Mouse (Mus musculus): ENCODE results near the gene Acp6. TPM values are rescaled to one million over a fixed set of nuclear protein-coding genes. Genes with fewer than 3 reads are reported as not detected.

Acp6 gene
- total and polyA plus RNA-seq, 3 experiments, result 34.4 to 66.9 TPM; not detected in 1

DNA sequence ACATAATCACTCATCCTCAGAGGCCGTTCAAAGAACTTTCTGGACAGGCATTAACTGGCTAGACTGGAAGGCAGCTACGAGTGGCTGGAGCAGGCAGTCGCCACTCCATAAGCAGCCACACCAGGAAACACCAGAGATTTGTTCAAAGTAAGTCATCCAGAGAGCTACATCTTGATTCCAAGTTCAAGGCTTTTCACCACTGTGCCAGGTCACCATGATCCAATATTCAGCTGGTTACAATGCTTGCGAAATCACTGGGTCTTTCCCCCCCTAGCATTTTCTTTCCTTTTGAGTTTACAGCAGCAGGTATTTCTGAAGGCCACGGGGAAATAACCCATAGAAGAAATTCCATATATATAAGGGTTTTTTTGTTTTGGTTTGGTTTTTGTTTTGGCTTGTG, 66.7 kb downstream of the Acp6 start:
- no peak overlapping the region for H3K4me3 ChIP-seq (ENCODE audit: control insufficient read depth in 1 of 2, insufficient read depth in 1 of 2, low read depth in 2 of 2, low read length in 2 of 2)
- H3K36me3 ChIP-seq (ENCODE audit: control insufficient read depth in 1 of 2, insufficient read depth in 2 of 2, low read length in 2 of 2), result peaks cover 0 to 5% of the 10 kb centered on the region in 2 experiments; a peak in 2 of 4 replicates
- H3K27ac ChIP-seq (ENCODE audit: control insufficient read depth, low read depth, low read length), result no peak overlapping the region
- H3K9me3 ChIP-seq (replicated peaks; ENCODE audit: insufficient read depth, low read length), result no peaks in the 10 kb centered on the region
- no peak for TF ChIP-seq MYB (IDR thresholded peaks at IDR 0.05; ENCODE audit: low read depth, low read length)
- no peaks in the 10 kb centered on the region for H3K27me3 ChIP-seq (ENCODE audit: control insufficient read depth in 1 of 2, insufficient read depth in 2 of 2, low read length in 2 of 2)
- no peak for DNase-seq (ENCODE audit: low read depth, low spot score)
- peaks cover 3 to 12% of the 10 kb centered on the region in 2 experiments; a peak in 3 of 4 replicates for H3K4me1 ChIP-seq (ENCODE audit: control insufficient read depth in 1 of 2, insufficient read depth in 2 of 2, low read length in 2 of 2)
- H3K79me2 ChIP-seq (ENCODE audit: control insufficient read depth, insufficient read depth, low read length, poor library complexity), result peaks cover 1% of the 10 kb centered on the region; the same call in 1 of the 2 replicates
- H3K9ac ChIP-seq (ENCODE audit: control insufficient read depth, low read depth, low read length, poor library complexity, severe bottlenecking), result no peak overlapping the region

DNA sequence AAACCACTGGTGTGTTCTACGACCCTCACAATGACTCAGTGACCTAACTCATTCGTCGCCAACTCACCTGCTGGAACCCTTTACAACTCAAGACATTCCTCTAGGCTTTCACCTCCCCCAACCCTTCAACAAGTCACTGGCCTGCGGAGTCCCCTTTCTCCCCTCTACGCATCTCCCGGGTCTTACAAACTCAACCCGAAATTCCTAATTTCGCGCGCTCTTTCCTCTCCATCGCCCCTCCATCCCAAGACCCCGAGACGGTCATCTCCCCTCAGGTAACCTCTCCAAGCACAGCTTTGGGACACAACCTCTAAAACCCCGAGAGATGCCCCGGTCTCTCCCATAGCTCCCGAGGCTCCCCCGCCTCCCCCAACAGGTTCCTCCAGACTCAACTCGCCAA, 68.1 kb downstream of the Acp6 start:
- Histone ChIP-seq H3K9me3 (replicated peaks; ENCODE audit: insufficient read depth, low read length) (no peaks in the 10 kb centered on the region), H3K27ac (ENCODE audit: control insufficient read depth, low read depth, low read length) (no peak overlapping the region), H3K27me3 (ENCODE audit: control insufficient read depth in 1 of 2, insufficient read depth in 2 of 2, low read length in 2 of 2) (no peaks in the 10 kb centered on the region), H3K9ac (ENCODE audit: control insufficient read depth, low read depth, low read length, poor library complexity, severe bottlenecking) (peak overlapping the region; percentile 73), H3K79me2 (ENCODE audit: control insufficient read depth, insufficient read depth, low read length, poor library complexity) (peaks cover 1% of the 10 kb centered on the region; the same call in 1 of the 2 replicates), H3K4me1 (ENCODE audit: control insufficient read depth in 1 of 2, insufficient read depth in 2 of 2, low read length in 2 of 2) (peaks cover 3 to 16% of the 10 kb centered on the region in 2 experiments; a peak in 3 of 4 replicates), H3K36me3 (ENCODE audit: control insufficient read depth in 1 of 2, insufficient read depth in 2 of 2, low read length in 2 of 2) (peaks cover 0 to 5% of the 10 kb centered on the region in 2 experiments; a peak in 2 of 4 replicates), H3K4me3 (ENCODE audit: control insufficient read depth in 1 of 2, insufficient read depth in 1 of 2, low read depth in 2 of 2, low read length in 2 of 2) (peak overlapping the region; percentile 61 to 71)
- peak; percentile 44 for DNase-seq (ENCODE audit: low read depth, low spot score)
- TF ChIP-seq BHLHE40 (IDR thresholded peaks at IDR 0.05; ENCODE audit: borderline replicate concordance, low read depth, low read length) (no peak), ZMIZ1 (IDR thresholded peaks at IDR 0.05; ENCODE audit: low read depth, low read length) (no peak), SMC3 (IDR thresholded peaks at IDR 0.05; ENCODE audit: low read depth, low read length) (no peak), CTCF (IDR thresholded peaks at IDR 0.05 in 2 of 3, conservative IDR thresholded peaks at IDR 0.05 in 1 of 3; ENCODE audit: control insufficient read depth in 1 of 3, insufficient read depth in 1 of 3, low read depth in 2 of 3, low read length in 3 of 3, poor library complexity in 1 of 3, severe bottlenecking in 1 of 3) (no peak), ELF1 (IDR thresholded peaks at IDR 0.05; ENCODE audit: low read depth, low read length) (no peak), MYC (IDR thresholded peaks at IDR 0.05; ENCODE audit: low read depth, low read length) (no peak), CHD1 (IDR thresholded peaks at IDR 0.05; ENCODE audit: low read depth, low read length) (no peak)

Other genes with a start within 250 kb of the Acp6 start
- 0.04 TPM in 1 of 2 replicates, not detected in the other for gene Gja8, start 232.8 kb upstream of the Acp6 start, total RNA-seq (2012; rRNA removed)
- gene Gja8, start 232.8 kb upstream of the Acp6 start, polyA plus RNA-seq (2012; ENCODE audit: insufficient read depth in 1 of 2, insufficient read length in 2 of 2, low read depth in 1 of 2, low replicate concordance in 2 of 2, missing spikeins in 1 of 2), result under 1 TPM in 1 of 2 experiments, not detected in 1; 0.04 TPM
- gene Bcl9, start 139.1 kb downstream of the Acp6 start, total RNA-seq (2012; rRNA removed), result 2.1 and 4.6 TPM in 2 replicates
- gene Bcl9, start 139.1 kb downstream of the Acp6 start, polyA plus RNA-seq (2012; ENCODE audit: insufficient read depth in 1 of 2, insufficient read length in 2 of 2, low read depth in 1 of 2, low replicate concordance in 2 of 2, missing spikeins in 1 of 2), result 10 to 100 TPM in 1 of 2 experiments, not detected in 1; 20.8 TPM

Data from MEL (cell line).